Mouse (Mus musculus) stomach, postnatal 0 days (tissue): ENCODE measurements around the gene Ccl9. TPM values are rescaled to one million over a fixed set of nuclear protein-coding genes. Genes with fewer than 3 reads are reported as not detected.

Source experiments
- ATAC-seq: fragments of 200-750 bp; cut with Nextera tagmentation; 2 replicates; pipeline ENCODE4 v1.8.0; 2017; ENCODE audit not compliant: low FRiP score, low TSS enrichment
- DNase-seq: peaks from one replicate; pipeline ENCODE4 v3.0.0-alpha.2; 2016; ENCODE audit warnings: low spot score
- H3K27ac ChIP-seq: fragments of 300-500 bp; sonication (generic); replicated peaks from 2 replicates; pipeline ENCODE4 v1.5.1; 2014; ENCODE audit warnings: mild to moderate bottlenecking, control low read depth
- H3K27me3 ChIP-seq: fragments of 300-500 bp; sonication (generic); 2 replicates; pipeline ENCODE4 v1.6.1; 2014; ENCODE audit warnings: low read length; ENCODE audit not compliant: control insufficient read depth, insufficient read depth
- H3K36me3 ChIP-seq: fragments of 300-500 bp; sonication (generic); 2 replicates; pipeline ENCODE4 v1.6.1; 2014; ENCODE audit warnings: low read length, mixed read lengths; ENCODE audit not compliant: control insufficient read depth, insufficient read depth
- H3K4me1 ChIP-seq: fragments of 300-500 bp; sonication (generic); replicated peaks from 2 replicates; pipeline ENCODE4 v1.6.1; 2014; ENCODE audit warnings: antibody characterized with exemption; ENCODE audit not compliant: control insufficient read depth, insufficient read depth
- H3K4me2 ChIP-seq: fragments of 300-500 bp; sonication (generic); replicated peaks from 2 replicates; pipeline ENCODE4 v1.6.1; 2014; ENCODE audit warnings: low read depth, mild to moderate bottlenecking, control low read depth, moderate library complexity
- H3K4me3 ChIP-seq: fragments of 300-500 bp; sonication (generic); 2 replicates; pipeline ENCODE4 v1.5.1; 2014; ENCODE audit warnings: low read depth, low read length, control low read depth
- H3K9ac ChIP-seq: fragments of 300-500 bp; sonication (generic); 2 replicates; pipeline ENCODE4 v1.6.1; 2014; ENCODE audit warnings: mild to moderate bottlenecking, low read length, control low read depth, mixed read lengths
- H3K9me3 ChIP-seq: fragments of 300-500 bp; sonication (generic); 2 replicates; pipeline ENCODE4 v1.6.1; 2016; ENCODE audit warnings: low read length; ENCODE audit not compliant: control insufficient read depth
- CTCF ChIP-seq: IDR thresholded peaks from 2 replicates; pipeline ENCODE4 v1.5.1; 2016; ENCODE audit warnings: antibody characterized with exemption, low read depth, mild to moderate bottlenecking, moderate library complexity
- EP300 ChIP-seq: optimal IDR thresholded peaks from 2 replicates; pipeline ENCODE3; 2016; ENCODE audit warnings: antibody characterized with exemption
- WGBS: fragments of 180-500 bp; shearing (Covaris S2); extraction: QIAGEN DNeasy Blood & Tissue Kit; methylation state at CpG from one replicate; pipeline ENCODE4 v1.1.7; 2014; 5-methylcytosine and 5-hydroxymethylcytosine counted together
- polyA plus RNA-seq: library from polyadenylated mRNA; unstranded; fragments of >200 nt; fragmentation: Nextera tagmentation; extraction: Ambion mirVana; gene quantifications from 2 replicates; pipeline ENCODE4 v1.2.1, GENCODE M21; 2015

Ccl9 gene
- 2.5 and 3.5 TPM in 2 replicates for polyA plus RNA-seq

- Histone ChIP-seq H3K4me3 (no peak within 1 kb of the TSS), H3K27ac (no peak within 1 kb of the TSS), H3K4me1 (no peaks in the 10 kb centered on the region), H3K4me2 (no peak within 1 kb of the TSS), H3K9me3 (no peaks in the 10 kb centered on the region), H3K36me3 (no peaks in the 10 kb centered on the region), H3K27me3 (no peaks in the 10 kb centered on the region), H3K9ac (no peak within 1 kb of the TSS)
- TF ChIP-seq CTCF (no peak), EP300 (no peak)
- DNase-seq (no peak), ATAC-seq (0 out of 2 replicates have a peak, but pooled peaks have one; percentile 42)
- WGBS, result 50% methylated on average over 2 of the region's 2 CpGs
Measured at GRCm38 (mm10) chr11:83578186-83578760, at the start of gene Ccl9. Gene Ccl9, minus strand, starts transcription at chr11:83578636.

GRCm38 (mm10) chr11:83623586-83623985 is 45.1 kb upstream of the Ccl9 start:
- Histone ChIP-seq H3K4me3 (no peak overlapping the region), H3K27ac (no peak overlapping the region), H3K9ac (no peak overlapping the region), H3K9me3 (no peaks in the 10 kb centered on the region), H3K4me1 (no peaks in the 10 kb centered on the region), H3K27me3 (no peaks in the 10 kb centered on the region), H3K4me2 (no peak overlapping the region), H3K36me3 (no peaks in the 10 kb centered on the region)
- TF ChIP-seq EP300 (no peak), CTCF (no peak)
- ATAC-seq (no peak), DNase-seq (no peak)
- WGBS, result 75% methylated on average over 3 of the region's 3 CpGs

DNA sequence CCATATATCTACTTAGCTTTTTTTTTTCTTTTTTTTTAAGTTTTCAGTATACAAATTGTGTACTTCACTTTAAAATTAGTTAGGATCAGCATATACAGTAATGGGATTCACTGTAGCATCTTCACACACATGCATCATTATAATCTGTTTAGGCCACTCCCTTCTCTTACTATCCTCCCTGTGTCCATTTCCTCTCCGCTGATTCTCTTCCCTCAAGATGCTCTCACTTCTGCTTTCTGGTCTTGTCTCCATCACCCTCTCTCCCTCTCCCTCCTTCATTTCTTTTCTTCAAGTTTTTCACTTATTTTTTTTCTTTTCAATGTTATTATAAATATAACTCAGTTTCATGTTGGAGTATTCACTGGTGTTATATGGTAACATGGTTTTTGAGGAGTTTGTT is 40.6 kb upstream of the Ccl9 start:
- H3K36me3 ChIP-seq, result no peaks in the 10 kb centered on the region
- no peaks in the 10 kb centered on the region for H3K9me3 ChIP-seq
- H3K4me1 ChIP-seq, result no peaks in the 10 kb centered on the region
- H3K4me3 ChIP-seq, result no peak overlapping the region
- H3K27ac ChIP-seq, result no peak overlapping the region
- WGBS, result 93% methylated on average over 1 of the region's 1 CpGs
- no peak for TF ChIP-seq EP300
- no peak for TF ChIP-seq CTCF
- no peak for DNase-seq
- no peaks in the 10 kb centered on the region for H3K27me3 ChIP-seq
- H3K9ac ChIP-seq, result no peak overlapping the region
- H3K4me2 ChIP-seq, result no peak overlapping the region
- ATAC-seq, result no peak

GRCm38 (mm10) chr11:83618238-83618637 is 39.8 kb upstream of the Ccl9 start:
- TF ChIP-seq EP300, result no peak
- no peak for TF ChIP-seq CTCF
- Histone ChIP-seq H3K4me1 (no peaks in the 10 kb centered on the region), H3K36me3 (no peaks in the 10 kb centered on the region), H3K9ac (no peak overlapping the region), H3K4me3 (no peak overlapping the region), H3K4me2 (no peak overlapping the region), H3K27ac (no peak overlapping the region), H3K27me3 (no peaks in the 10 kb centered on the region), H3K9me3 (no peaks in the 10 kb centered on the region)
- no peak for ATAC-seq
- DNase-seq, result no peak
- 67% methylated on average over 5 of the region's 5 CpGs for WGBS

DNA sequence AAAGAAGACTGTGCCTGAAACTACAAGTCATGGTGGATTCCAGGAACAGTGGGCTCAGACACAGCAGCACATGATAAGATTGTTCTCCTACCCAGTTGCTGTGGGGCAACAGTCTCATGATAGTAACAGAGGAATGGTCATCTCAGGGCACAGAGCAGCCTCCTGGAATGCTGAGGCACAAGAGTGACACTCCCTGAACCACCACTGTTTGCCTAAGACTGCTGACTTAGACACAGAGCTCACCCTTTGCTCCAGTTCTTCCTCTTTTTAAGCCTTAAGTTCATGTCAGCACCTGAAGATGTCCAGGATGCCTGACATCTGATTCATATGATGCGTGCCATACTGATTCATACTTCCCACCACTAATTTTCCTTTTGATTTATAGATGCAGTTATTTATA is 38.1 kb upstream of the Ccl9 start:
- no peak for TF ChIP-seq EP300
- TF ChIP-seq CTCF, result no peak
- H3K4me2 ChIP-seq, result no peak overlapping the region
- H3K27me3 ChIP-seq, result no peaks in the 10 kb centered on the region
- no peaks in the 10 kb centered on the region for H3K4me1 ChIP-seq
- H3K4me3 ChIP-seq, result no peak overlapping the region
- no peak overlapping the region for H3K27ac ChIP-seq
- whole genome bisulfite sequencing, result 81% methylated on average over 1 of the region's 1 CpGs
- H3K36me3 ChIP-seq, result no peaks in the 10 kb centered on the region
- no peak for ATAC-seq
- no peak overlapping the region for H3K9ac ChIP-seq
- H3K9me3 ChIP-seq, result no peaks in the 10 kb centered on the region
- DNase-seq, result no peak

- Histone ChIP-seq H3K4me2 (no peak overlapping the region), H3K4me3 (no peak overlapping the region), H3K27ac (no peak overlapping the region), H3K4me1 (no peaks in the 10 kb centered on the region), H3K9me3 (no peaks in the 10 kb centered on the region), H3K27me3 (no peaks in the 10 kb centered on the region), H3K9ac (no peak overlapping the region), H3K36me3 (no peaks in the 10 kb centered on the region)
- TF ChIP-seq EP300 (no peak), CTCF (no peak)
- 41% methylated on average over 2 of the region's 2 CpGs for WGBS
- ATAC-seq (no peak), DNase-seq (no peak)
Measured at GRCm38 (mm10) chr11:83610900-83611299, 32.5 kb upstream of the Ccl9 start.
